Mouse (Mus musculus): Measurements from ENCODE around the gene Mgat4d.
"Not testable (repeated sequence)": the region's sequence is repeated elsewhere in the genome, so short reads cannot be mapped to it uniquely, and the experiment has no call there.

Gene Mgat4d

DNA sequence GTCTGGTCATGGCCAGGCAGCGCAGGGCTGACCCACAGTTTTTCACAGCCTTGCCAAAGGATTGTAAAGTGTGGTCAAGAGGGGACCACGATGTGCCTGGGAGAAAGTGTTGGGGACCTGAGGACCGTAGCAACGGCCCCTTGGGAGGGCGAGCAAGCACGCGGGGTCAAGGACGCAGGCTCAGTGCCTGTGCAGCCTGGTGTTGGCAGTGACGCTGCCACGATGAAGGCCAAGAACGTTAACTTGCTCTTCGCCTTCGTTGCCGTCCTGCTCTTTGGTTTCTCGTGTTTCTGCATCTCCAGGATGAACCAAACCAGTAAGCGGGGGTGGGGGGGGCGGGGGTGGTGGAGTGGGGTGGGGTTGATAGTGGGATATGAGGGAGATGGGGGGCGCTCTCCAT, at the start of gene Mgat4d:
Mgat4d (plus strand) TSS at position 209 of the 400 bp plus-strand sequence.
- no peak for DNase-seq (ENCODE audit: low spot score in 2 of 2)

- DNase-seq (ENCODE audit: low spot score in 2 of 2), result no peak
Measured at GRCm38 (mm10) chr8:83300135-83300534, 48.1 kb upstream of the Mgat4d start.

DNA sequence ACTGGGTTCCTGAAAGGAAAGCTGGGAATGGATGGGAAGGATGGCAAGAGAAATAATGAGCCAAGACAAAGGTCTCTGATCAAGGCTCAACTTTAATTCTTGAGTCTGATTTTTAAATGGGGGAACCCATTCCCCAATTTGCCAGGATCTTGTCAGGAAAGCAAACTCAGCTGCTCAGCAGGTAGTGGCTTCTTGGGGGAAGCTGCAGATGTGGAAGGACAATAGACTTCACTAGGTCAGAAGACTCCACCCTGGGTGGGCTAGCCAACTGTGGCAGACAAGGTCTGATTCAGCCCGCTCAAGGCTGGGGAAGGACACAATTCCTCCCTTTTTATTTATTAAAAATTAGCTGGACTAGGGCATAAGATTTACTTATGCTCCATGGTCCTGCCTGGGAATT, 43.3 kb upstream of the Mgat4d start:
- no peak for DNase-seq (ENCODE audit: low spot score in 2 of 2)

GRCm38 (mm10) chr8:83309836-83310235, 38.4 kb upstream of the Mgat4d start:
- no peak for DNase-seq (ENCODE audit: low spot score in 2 of 2)

GRCm38 (mm10) chr8:83315084-83315483, 33.2 kb upstream of the Mgat4d start:
- not testable (repeated sequence) for DNase-seq (ENCODE audit: low spot score in 2 of 2)

DNA sequence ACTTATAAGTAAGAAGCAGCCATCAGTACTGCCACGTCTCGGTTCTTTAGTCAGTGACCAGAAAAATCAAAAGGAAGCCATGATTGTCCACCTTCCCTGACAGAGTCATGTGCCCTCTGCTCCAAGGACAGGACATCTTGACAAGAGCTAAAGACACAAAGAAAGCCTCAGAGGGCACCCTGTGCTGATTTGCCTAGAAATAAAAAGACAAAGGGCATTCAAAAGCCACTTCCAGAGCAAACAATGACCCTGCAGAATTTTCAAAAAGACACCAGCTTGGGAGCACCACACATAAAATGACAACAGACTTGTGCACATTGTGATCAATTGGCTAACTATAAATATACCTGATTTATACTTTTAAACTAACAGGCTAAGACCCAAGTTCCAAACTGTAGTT, 32.6 kb upstream of the Mgat4d start:
- no peak for DNase-seq (ENCODE audit: low spot score in 2 of 2)

DNA sequence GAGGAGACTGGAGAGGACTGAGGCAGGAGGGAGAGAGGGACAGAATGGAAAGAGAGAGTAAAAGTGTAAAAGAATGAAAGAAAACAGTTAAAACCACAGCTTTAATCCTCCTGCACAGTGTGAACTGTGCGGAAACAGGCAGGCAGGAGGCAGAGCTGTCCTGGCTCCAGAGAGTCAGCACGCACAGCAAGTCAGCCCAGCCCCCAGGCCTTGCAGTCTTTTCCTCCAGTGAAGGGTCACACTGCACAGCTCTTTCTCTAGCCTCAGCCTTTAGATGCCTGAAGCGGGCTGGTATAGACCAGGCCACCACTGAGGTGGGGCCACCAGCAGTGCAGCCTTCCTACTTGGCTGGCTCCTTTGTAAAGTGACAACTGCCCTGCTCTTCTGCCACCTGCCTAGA, 27.7 kb upstream of the Mgat4d start:
- DNase-seq (ENCODE audit: low spot score in 2 of 2), result no peak

- DNase-seq (ENCODE audit: low spot score in 2 of 2), result no peak
Measured at GRCm38 (mm10) chr8:83322374-83322773, 25.9 kb upstream of the Mgat4d start.

DNA sequence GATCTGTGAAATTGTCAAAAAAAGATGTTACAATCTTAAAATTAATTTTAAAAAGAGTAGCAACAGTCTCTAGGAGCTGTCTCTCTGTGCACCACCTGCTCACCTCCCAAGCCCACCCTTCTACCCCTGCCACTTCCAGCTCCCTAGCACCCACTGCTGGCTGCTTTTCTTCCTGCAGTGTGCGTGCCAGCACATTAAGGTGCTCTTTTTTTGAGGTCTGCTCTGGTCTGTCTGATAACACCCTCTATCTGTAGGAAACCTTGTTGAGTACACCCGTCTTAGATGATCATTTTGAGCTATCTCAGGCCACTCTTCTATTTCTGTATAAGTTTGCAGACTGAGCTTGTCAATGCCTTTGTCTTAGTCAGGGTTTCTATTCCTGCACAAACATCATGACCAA, 25.2 kb upstream of the Mgat4d start:
- DNase-seq (ENCODE audit: low spot score in 2 of 2), result no peak

- no peak for DNase-seq (ENCODE audit: low spot score in 2 of 2)
Measured at GRCm38 (mm10) chr8:83327889-83328288, 20.4 kb upstream of the Mgat4d start.

- DNase-seq (ENCODE audit: low spot score in 2 of 2), result peak; percentile 6
Measured at GRCm38 (mm10) chr8:83331567-83331898, 16.7 kb upstream of the Mgat4d start.

DNA sequence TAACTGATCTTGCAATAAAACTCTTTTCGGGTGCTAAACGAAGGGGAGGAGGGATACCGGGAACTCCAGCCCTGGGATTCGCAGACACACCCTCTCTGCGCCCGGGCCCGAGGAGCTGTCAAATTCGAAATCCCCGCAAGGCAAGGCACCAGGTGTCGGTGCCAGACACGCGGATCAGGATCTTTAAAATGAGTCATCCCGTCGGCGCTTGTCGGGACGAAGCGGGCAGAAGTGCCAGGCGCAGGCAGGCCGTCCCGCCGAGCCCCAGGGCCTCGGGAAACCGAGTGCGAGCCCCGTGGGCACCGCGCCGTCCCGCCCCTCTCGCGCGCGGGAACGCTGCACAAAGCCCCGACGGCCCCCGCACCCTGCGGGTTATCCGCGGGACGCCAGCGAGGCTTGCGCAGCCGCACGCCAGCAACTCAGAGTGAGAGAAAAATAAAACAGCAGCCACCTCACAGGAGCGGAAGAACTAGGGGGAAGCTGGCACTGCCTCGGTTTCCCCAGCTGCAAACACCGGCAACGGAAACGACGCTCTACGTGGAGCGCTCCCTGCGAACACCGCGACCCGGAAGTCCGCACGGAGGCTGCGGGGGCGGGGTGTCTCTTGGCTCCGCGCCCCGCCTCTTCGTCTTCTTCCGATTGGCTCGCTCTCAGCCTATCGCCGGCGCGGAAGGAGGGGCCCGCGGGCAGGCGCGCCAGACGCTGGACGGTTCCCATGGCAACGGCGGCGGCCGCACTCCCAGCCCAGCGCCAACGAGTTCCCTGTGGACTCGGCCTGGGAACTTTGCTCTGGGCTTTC, 16.2 kb upstream of the Mgat4d start, which contains the start of gene Elmod2:
Elmod2 (minus strand) TSS at position 588 of the 799 bp plus-strand sequence.
- DNase-seq (ENCODE audit: low spot score in 2 of 2), result peak; percentile 96 to 97

GRCm38 (mm10) chr8:83332864-83333263, 15.4 kb upstream of the Mgat4d start:
- no peak for DNase-seq (ENCODE audit: low spot score in 2 of 2)

DNA sequence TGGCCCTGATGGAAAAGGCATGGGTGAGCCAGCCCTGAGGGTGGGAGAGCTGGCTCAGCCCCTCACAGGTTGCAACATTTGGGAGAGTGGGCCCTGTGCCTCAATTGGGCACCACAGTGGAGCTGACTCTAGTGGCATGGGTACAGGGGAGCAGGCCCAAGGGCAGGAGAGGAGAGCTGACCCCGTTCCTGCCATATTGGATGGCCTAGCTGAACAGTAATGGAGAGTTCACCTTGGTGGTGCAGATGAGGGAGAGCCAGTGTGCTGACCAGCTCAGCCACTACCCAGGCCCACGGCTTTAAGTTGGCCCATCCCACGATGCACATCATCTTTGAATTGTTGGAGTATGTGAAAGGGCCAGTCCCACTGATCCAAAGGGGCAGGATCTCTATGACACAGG, 6.2 kb upstream of the Mgat4d start:
- DNase-seq (ENCODE audit: low spot score in 2 of 2), result no peak

- DNase-seq (ENCODE audit: low spot score in 2 of 2), result no peak
Measured at GRCm38 (mm10) chr8:83342693-83343092, 5.6 kb upstream of the Mgat4d start.

DNA sequence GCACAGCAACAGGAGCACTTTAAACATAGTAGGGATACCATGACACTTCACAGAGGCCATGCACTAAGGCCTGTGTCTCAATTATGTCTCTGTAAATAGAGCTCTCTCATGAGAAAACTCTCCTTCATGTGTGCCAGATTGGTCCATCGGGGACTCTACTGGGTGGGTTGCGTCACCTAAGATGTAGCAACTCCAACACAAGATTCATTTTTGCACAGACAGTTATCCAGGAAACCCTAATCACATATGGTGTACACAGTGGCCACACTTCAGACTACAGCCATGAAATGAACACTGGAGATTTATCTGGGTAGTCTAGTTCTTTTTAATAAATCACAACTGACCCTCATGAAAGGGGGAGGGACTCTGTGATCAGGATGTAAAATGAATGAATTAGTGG, 3.0 kb downstream of the Mgat4d start:
- DNase-seq (ENCODE audit: low spot score in 2 of 2), result no peak

DNA sequence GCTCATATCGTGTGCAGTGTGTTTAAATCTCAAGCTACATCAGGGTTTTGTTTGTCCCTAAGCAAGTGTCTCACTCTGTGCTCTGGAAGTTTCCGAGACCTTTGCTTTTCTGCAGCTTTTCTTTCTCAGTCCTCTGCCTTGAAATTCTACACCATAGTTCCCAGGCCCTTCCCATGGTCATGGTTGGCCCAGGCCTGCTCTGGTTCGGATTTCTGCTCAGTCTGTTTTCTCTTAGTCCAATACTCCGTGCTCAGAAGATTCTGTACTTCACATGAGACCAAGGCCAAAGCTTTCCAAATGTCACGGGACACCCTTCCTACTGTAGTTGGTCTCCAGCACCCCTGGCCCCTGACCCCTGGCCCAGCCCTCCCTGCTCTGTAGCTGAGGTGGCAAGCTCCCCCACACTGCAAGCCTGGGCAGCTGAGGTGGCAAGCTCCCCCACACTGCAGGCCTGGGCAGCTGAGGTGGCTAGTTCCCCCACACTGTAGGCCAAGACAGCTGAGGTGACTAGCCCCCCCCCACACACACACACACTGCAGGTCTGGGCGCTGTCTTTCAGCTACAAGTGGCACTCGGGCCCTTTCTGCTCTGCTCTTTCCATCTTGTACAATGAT, 15.0 kb downstream of the Mgat4d start:
- no peak for DNase-seq (ENCODE audit: low spot score in 2 of 2)

GRCm38 (mm10) chr8:83377231-83377630, 29.0 kb downstream of the Mgat4d start:
- DNase-seq (ENCODE audit: low spot score in 2 of 2), result no peak

GRCm38 (mm10) chr8:83380141-83380540, 31.9 kb downstream of the Mgat4d start:
- DNase-seq (ENCODE audit: low spot score in 2 of 2), result no peak

- DNase-seq (ENCODE audit: low spot score in 2 of 2), result no peak
Measured at GRCm38 (mm10) chr8:83381016-83381415, 32.7 kb downstream of the Mgat4d start.

DNA sequence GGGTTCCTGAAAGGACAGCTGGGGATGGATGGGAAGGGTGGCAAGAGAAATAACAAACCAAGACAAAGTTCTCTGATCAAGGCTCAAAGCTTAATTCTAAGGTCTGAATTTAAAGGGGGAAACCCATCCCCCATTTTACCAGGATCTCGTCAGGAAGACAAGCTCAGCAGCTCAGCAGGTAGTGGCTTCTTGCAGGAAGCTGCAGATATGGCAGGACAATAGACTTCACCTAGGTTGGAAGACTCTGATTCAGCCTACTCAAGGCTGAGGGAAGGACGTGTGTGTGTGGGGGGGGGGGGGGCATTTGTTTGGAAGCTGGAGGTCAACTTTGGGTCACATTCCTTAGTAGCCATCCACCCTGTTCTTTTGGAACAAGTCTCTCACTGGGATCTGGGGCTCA, 34.6 kb downstream of the Mgat4d start:
- no peak for DNase-seq (ENCODE audit: low spot score in 2 of 2)

DNA sequence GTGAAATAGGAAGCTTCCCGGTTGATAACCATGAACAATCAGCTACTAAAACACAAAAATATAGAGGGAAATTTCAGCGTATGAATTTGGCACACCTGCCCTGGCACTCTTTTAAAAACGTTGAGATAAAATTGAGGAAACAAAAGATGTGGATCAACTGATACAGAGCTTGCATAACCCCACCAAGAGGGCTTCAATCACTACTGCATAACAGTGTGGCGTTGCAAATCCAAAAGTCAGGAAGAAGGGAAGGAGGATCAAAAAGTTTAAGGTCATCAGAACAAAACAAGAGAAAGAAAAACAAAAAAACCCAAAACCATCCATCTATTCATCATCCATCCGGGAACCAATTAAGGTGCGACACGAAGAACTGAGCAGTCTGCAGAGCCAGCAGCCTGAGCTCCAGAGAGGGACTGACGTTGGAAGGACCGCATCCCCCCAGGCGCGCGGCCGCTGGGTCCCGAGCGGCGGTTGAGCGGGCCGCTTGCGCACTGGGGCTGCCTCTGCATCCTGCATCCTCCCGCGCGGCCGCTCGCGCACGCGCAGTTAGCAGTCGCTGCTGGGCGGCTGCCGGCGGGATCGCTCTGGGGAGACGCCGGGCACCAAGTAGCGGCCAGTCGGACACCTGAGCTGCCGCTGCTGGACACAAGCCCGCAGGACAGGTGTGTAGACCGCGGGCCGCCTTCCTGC, 41.2 kb downstream of the Mgat4d start, which contains the start of gene Clgn:
Clgn (plus strand) TSS at position 552 of the 690 bp plus-strand sequence.
- DNase-seq (ENCODE audit: low spot score in 2 of 2), result no peak

Measured in heart, adult 9 months (tissue).